Mouse (Mus musculus) limb, embryonic 13.5 days (tissue): ENCODE data around the gene Cnnm1. TPM values are rescaled to one million over a fixed set of nuclear protein-coding genes. Genes with fewer than 3 reads are reported as not detected.

ENCODE experiments used
- ATAC-seq: fragments of 200-750 bp; cut with Nextera tagmentation; 2 replicates; pipeline ENCODE4 v1.8.0; 2017; ENCODE audit warnings: low read depth, moderate number of reproducible peaks, moderate TSS enrichment; ENCODE audit not compliant: low FRiP score
- H3K27ac ChIP-seq: fragments of 300-500 bp; sonication (generic); 2 replicates; pipeline ENCODE4 v1.5.1; 2015; ENCODE audit warnings: inconsistent platforms, mild to moderate bottlenecking, moderate library complexity
- H3K27me3 ChIP-seq: fragments of 300-500 bp; sonication (generic); 2 replicates; pipeline ENCODE4 v1.6.1; 2015; ENCODE audit warnings: mild to moderate bottlenecking, inconsistent platforms
- H3K36me3 ChIP-seq: fragments of 300-500 bp; sonication (generic); 2 replicates; pipeline ENCODE4 v1.6.1; 2015; ENCODE audit warnings: inconsistent platforms, mild to moderate bottlenecking, moderate library complexity
- H3K4me1 ChIP-seq: fragments of 300-500 bp; sonication (generic); 2 replicates; pipeline ENCODE4 v1.6.1; 2015; ENCODE audit warnings: inconsistent platforms
- H3K4me2 ChIP-seq: fragments of 300-500 bp; sonication (generic); replicated peaks from 2 replicates; pipeline ENCODE4 v1.6.1; 2015; ENCODE audit warnings: inconsistent platforms, mild to moderate bottlenecking, moderate library complexity
- H3K4me3 ChIP-seq: fragments of 300-500 bp; sonication (generic); 2 replicates; pipeline ENCODE4 v1.5.1; 2015; ENCODE audit warnings: moderate library complexity, mild to moderate bottlenecking, inconsistent platforms
- H3K9ac ChIP-seq: fragments of 300-500 bp; sonication (generic); 2 replicates; pipeline ENCODE4 v1.6.1; 2015; ENCODE audit warnings: mild to moderate bottlenecking, inconsistent platforms
- H3K9me3 ChIP-seq: fragments of 300-500 bp; sonication (generic); 2 replicates; pipeline ENCODE4 v1.6.1; 2016; ENCODE audit warnings: inconsistent platforms
- WGBS: fragments of 180-500 bp; shearing (Covaris S2); methylation state at CpG from one replicate; pipeline ENCODE4 v1.1.7; 2015; 5-methylcytosine and 5-hydroxymethylcytosine counted together
- polyA plus RNA-seq: library from polyadenylated mRNA; unstranded; fragments of >200 nt; fragmentation: Nextera tagmentation; extraction: Ambion mirVana; gene quantifications from 2 replicates; pipeline ENCODE4 v1.2.1, GENCODE M21; 2015

Gene Cnnm1
- polyA plus RNA-seq, 1 experiment from 2014 or later = 1.0 TPM

- Histone ChIP-seq H3K4me3 (no peak overlapping the region), H3K4me1 (0 out of 2 replicates have a peak, but pooled peaks cover 3% of the 10 kb centered on the region), H3K27ac (no peak overlapping the region), H3K27me3 (no peaks in the 10 kb centered on the region), H3K36me3 (peaks cover 30% of the 10 kb centered on the region), H3K9ac (no peak overlapping the region), H3K9me3 (no peaks in the 10 kb centered on the region), H3K4me2 (no peak overlapping the region)
- WGBS = 93% methylated on average over 23 of the region's 23 CpGs
- no peak for ATAC-seq
Measured at GRCm38 (mm10) chr19:43515668-43516396, 75.6 kb downstream of the Cnnm1 start.

- no peak overlapping the region for H3K4me2 ChIP-seq
- H3K9ac ChIP-seq = no peak overlapping the region
- H3K9me3 ChIP-seq = no peaks in the 10 kb centered on the region
- peaks cover 23% of the 10 kb centered on the region for H3K36me3 ChIP-seq
- no peak overlapping the region for H3K4me3 ChIP-seq
- 0 out of 2 replicates have a peak, but pooled peaks cover 3% of the 10 kb centered on the region for H3K4me1 ChIP-seq
- no peaks in the 10 kb centered on the region for H3K27me3 ChIP-seq
- WGBS = 83% methylated on average over 14 of the region's 14 CpGs
- ATAC-seq = no peak
- H3K27ac ChIP-seq = no peak overlapping the region
Measured at GRCm38 (mm10) chr19:43516397-43517035, 76.3 kb downstream of the Cnnm1 start.

GRCm38 (mm10) chr19:43517320-43517719 lies 77.1 kb downstream of the Cnnm1 start:
- Histone ChIP-seq H3K4me1 (0 out of 2 replicates have a peak, but pooled peaks cover 6% of the 10 kb centered on the region), H3K27me3 (no peaks in the 10 kb centered on the region), H3K4me2 (no peak overlapping the region), H3K27ac (no peak overlapping the region), H3K36me3 (peaks cover 21% of the 10 kb centered on the region), H3K9me3 (no peaks in the 10 kb centered on the region), H3K9ac (no peak overlapping the region), H3K4me3 (no peak overlapping the region)
- WGBS = 92% methylated on average over 6 of the region's 6 CpGs
- no peak for ATAC-seq

- Histone ChIP-seq H3K4me1 (0 out of 2 replicates have a peak, but pooled peaks cover 6% of the 10 kb centered on the region), H3K4me2 (no peak overlapping the region), H3K27me3 (no peaks in the 10 kb centered on the region), H3K4me3 (no peak overlapping the region), H3K9me3 (no peaks in the 10 kb centered on the region), H3K9ac (no peak overlapping the region), H3K36me3 (peaks cover 18% of the 10 kb centered on the region), H3K27ac (no peak overlapping the region)
- no peak for ATAC-seq
- WGBS = 83% methylated on average over 7 of the region's 7 CpGs
Measured at GRCm38 (mm10) chr19:43517808-43518207, 77.6 kb downstream of the Cnnm1 start.

- no peak for ATAC-seq
- Histone ChIP-seq H3K4me1 (peaks cover 10% of the 10 kb centered on the region), H3K4me2 (no peak overlapping the region), H3K36me3 (peaks cover 18% of the 10 kb centered on the region), H3K27me3 (no peaks in the 10 kb centered on the region), H3K27ac (no peak overlapping the region), H3K4me3 (no peak overlapping the region), H3K9me3 (no peaks in the 10 kb centered on the region), H3K9ac (no peak overlapping the region)
- 84% methylated on average over 7 of the region's 7 CpGs for WGBS
Measured at GRCm38 (mm10) chr19:43518261-43518660, 78.0 kb downstream of the Cnnm1 start.

GRCm38 (mm10) chr19:43519226-43519625 lies 79.0 kb downstream of the Cnnm1 start:
- 89% methylated on average over 10 of the region's 10 CpGs for WGBS
- Histone ChIP-seq H3K9ac (no peak overlapping the region), H3K4me2 (no peak overlapping the region), H3K36me3 (peaks cover 15% of the 10 kb centered on the region), H3K4me1 (peaks cover 19% of the 10 kb centered on the region), H3K27me3 (no peaks in the 10 kb centered on the region), H3K27ac (no peak overlapping the region), H3K9me3 (no peaks in the 10 kb centered on the region), H3K4me3 (no peak overlapping the region)
- no peak for ATAC-seq

- 78% methylated on average over 9 of the region's 10 CpGs for WGBS
Measured at GRCm38 (mm10) chr19:43520402-43520801, 80.2 kb downstream of the Cnnm1 start.

GRCm38 (mm10) chr19:43521362-43521761 lies 81.1 kb downstream of the Cnnm1 start:
- no peak overlapping the region for H3K4me2 ChIP-seq
- H3K4me3 ChIP-seq = no peak overlapping the region
- no peak overlapping the region for H3K27ac ChIP-seq
- WGBS = 70% methylated on average over 8 of the region's 8 CpGs
- no peak overlapping the region for H3K9ac ChIP-seq
- H3K4me1 ChIP-seq = peaks cover 26% of the 10 kb centered on the region
- no peaks in the 10 kb centered on the region for H3K36me3 ChIP-seq
- no peak for ATAC-seq
- H3K27me3 ChIP-seq = no peaks in the 10 kb centered on the region
- no peaks in the 10 kb centered on the region for H3K9me3 ChIP-seq

More at GRCm38 (mm10) chr19:43520402-43520801, 80.2 kb downstream of the Cnnm1 start:
- no peak for ATAC-seq
- Histone ChIP-seq H3K27me3 (no peaks in the 10 kb centered on the region), H3K36me3 (peaks cover 4% of the 10 kb centered on the region), H3K4me3 (no peak overlapping the region), H3K9ac (0 out of 2 replicates have a peak overlapping the region, but pooled peaks have one; percentile 1), H3K27ac (no peak overlapping the region), H3K9me3 (no peaks in the 10 kb centered on the region), H3K4me1 (peaks cover 24% of the 10 kb centered on the region), H3K4me2 (no peak overlapping the region)

GRCm38 (mm10) chr19:43521996-43522395 lies 81.8 kb downstream of the Cnnm1 start:
- WGBS = 90% methylated on average over 9 of the region's 9 CpGs

GRCm38 (mm10) chr19:43523551-43523950 lies 83.3 kb downstream of the Cnnm1 start:
- Histone ChIP-seq H3K27ac (no peak overlapping the region), H3K27me3 (no peaks in the 10 kb centered on the region; the same call in 1 of the 2 replicates), H3K4me3 (peak overlapping the region; percentile 76), H3K9ac (peak overlapping the region; percentile 68), H3K36me3 (no peaks in the 10 kb centered on the region), H3K9me3 (no peaks in the 10 kb centered on the region), H3K4me1 (peaks cover 26% of the 10 kb centered on the region), H3K4me2 (peak overlapping the region; percentile 86)
- ATAC-seq = no peak
- 6% methylated on average over 12 of the region's 12 CpGs for WGBS

More at GRCm38 (mm10) chr19:43521996-43522395, 81.8 kb downstream of the Cnnm1 start:
- H3K9ac ChIP-seq = no peak overlapping the region
- no peaks in the 10 kb centered on the region for H3K9me3 ChIP-seq
- ATAC-seq = no peak
- H3K36me3 ChIP-seq = no peaks in the 10 kb centered on the region
- H3K27ac ChIP-seq = no peak overlapping the region
- H3K4me3 ChIP-seq = no peak overlapping the region
- H3K4me1 ChIP-seq = peaks cover 26% of the 10 kb centered on the region
- no peak overlapping the region for H3K4me2 ChIP-seq
- no peaks in the 10 kb centered on the region for H3K27me3 ChIP-seq

GRCm38 (mm10) chr19:43524187-43525103 lies 84.2 kb downstream of the Cnnm1 start, which contains the start of gene Got1:
TSS of gene Got1 (minus strand) at chr19:43524605.
- ATAC-seq = peak; percentile 100
- WGBS = under 1% methylated on average over 58 of the region's 58 CpGs
- Histone ChIP-seq H3K9ac (peak within 1 kb of the TSS; percentile 77), H3K36me3 (no peaks in the 10 kb centered on the region), H3K27me3 (no peaks in the 10 kb centered on the region; the same call in 1 of the 2 replicates), H3K9me3 (no peaks in the 10 kb centered on the region), H3K4me1 (peaks cover 26% of the 10 kb centered on the region), H3K4me2 (peak within 1 kb of the TSS; percentile 86), H3K4me3 (peak within 1 kb of the TSS; percentile 76), H3K27ac (peak within 1 kb of the TSS; percentile 33; the same call in 1 of the 2 replicates)
